Mouse (Mus musculus): Measurements from ENCODE around the gene Myh3.

GRCm38 (mm10) chr11:67142047-67142446 lies 63.9 kb downstream of the Myh3 start:
- no peak for TF ChIP-seq CTCF (IDR thresholded peaks at IDR 0.05; ENCODE audit: extremely low read depth, insufficient read depth, insufficient read length, insufficient replicate concordance)
- no peak for TF ChIP-seq POLR2A (IDR thresholded peaks at IDR 0.05; ENCODE audit: low read depth, low read length)

All from spleen, adult 2 months (tissue).